Mouse (Mus musculus) stomach, postnatal 0 days (tissue): ENCODE measurements at regions not wholly inside any gene's neighbourhood (a gene's known extent, or its start where the extent isn't known, plus 50 kb on each side); places are given as distances from the start of the nearest gene placed in this dataset.
A peak's percentile ranks its signal among the peaks of the same experiment; 100 is the strongest.

ENCODE experiments used
- ATAC-seq: fragments of 200-750 bp; cut with Nextera tagmentation; 2 replicates; pipeline ENCODE4 v1.8.0; 2017; ENCODE audit not compliant: low FRiP score, low TSS enrichment
- DNase-seq: peaks from one replicate; pipeline ENCODE4 v3.0.0-alpha.2; 2016; ENCODE audit warnings: low spot score
- H3K27ac ChIP-seq: fragments of 300-500 bp; sonication (generic); replicated peaks from 2 replicates; pipeline ENCODE4 v1.5.1; 2014; ENCODE audit warnings: mild to moderate bottlenecking, control low read depth
- H3K27me3 ChIP-seq: fragments of 300-500 bp; sonication (generic); 2 replicates; pipeline ENCODE4 v1.6.1; 2014; ENCODE audit warnings: low read length; ENCODE audit not compliant: control insufficient read depth, insufficient read depth
- H3K36me3 ChIP-seq: fragments of 300-500 bp; sonication (generic); 2 replicates; pipeline ENCODE4 v1.6.1; 2014; ENCODE audit warnings: low read length, mixed read lengths; ENCODE audit not compliant: control insufficient read depth, insufficient read depth
- H3K4me1 ChIP-seq: fragments of 300-500 bp; sonication (generic); replicated peaks from 2 replicates; pipeline ENCODE4 v1.6.1; 2014; ENCODE audit warnings: antibody characterized with exemption; ENCODE audit not compliant: control insufficient read depth, insufficient read depth
- H3K4me2 ChIP-seq: fragments of 300-500 bp; sonication (generic); replicated peaks from 2 replicates; pipeline ENCODE4 v1.6.1; 2014; ENCODE audit warnings: low read depth, mild to moderate bottlenecking, control low read depth, moderate library complexity
- H3K4me3 ChIP-seq: fragments of 300-500 bp; sonication (generic); 2 replicates; pipeline ENCODE4 v1.5.1; 2014; ENCODE audit warnings: low read depth, low read length, control low read depth
- H3K9ac ChIP-seq: fragments of 300-500 bp; sonication (generic); 2 replicates; pipeline ENCODE4 v1.6.1; 2014; ENCODE audit warnings: mild to moderate bottlenecking, low read length, control low read depth, mixed read lengths
- H3K9me3 ChIP-seq: fragments of 300-500 bp; sonication (generic); 2 replicates; pipeline ENCODE4 v1.6.1; 2016; ENCODE audit warnings: low read length; ENCODE audit not compliant: control insufficient read depth
- CTCF ChIP-seq: IDR thresholded peaks from 2 replicates; pipeline ENCODE4 v1.5.1; 2016; ENCODE audit warnings: antibody characterized with exemption, low read depth, mild to moderate bottlenecking, moderate library complexity
- EP300 ChIP-seq: optimal IDR thresholded peaks from 2 replicates; pipeline ENCODE3; 2016; ENCODE audit warnings: antibody characterized with exemption
- WGBS: fragments of 180-500 bp; shearing (Covaris S2); extraction: QIAGEN DNeasy Blood & Tissue Kit; methylation state at CpG from one replicate; pipeline ENCODE4 v1.1.7; 2014; 5-methylcytosine and 5-hydroxymethylcytosine counted together

DNA sequence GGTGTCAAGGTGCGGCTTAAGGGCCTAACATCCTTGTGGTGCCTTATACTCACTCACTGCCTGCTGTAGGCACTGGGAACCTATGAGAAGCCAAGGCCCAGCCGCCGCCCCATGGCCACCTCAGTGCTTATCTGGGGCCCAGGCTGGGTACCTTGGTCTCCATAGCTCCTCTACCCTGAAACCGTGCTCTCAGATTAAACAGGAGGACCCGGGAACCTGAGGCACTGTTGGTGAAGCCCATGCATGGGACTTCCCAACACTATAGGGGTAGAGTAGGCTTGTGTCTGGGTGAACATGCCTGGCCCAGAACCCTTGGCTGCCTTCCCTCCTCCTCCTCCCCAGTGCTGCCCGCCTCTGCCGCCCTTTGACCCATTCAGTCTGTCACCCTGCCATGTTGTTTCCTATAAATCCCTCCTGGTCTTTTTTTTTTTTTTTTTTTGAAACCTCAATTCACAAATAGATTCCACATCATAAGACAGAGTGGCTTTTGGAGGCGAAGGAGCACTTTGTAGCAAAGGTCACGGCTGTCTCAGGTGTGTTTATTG lies 109.4 kb upstream of the Tmem189 start:
- ATAC-seq (no peak), DNase-seq (no peak)
- H3K9me3 ChIP-seq, result no peaks in the 10 kb centered on the region
- no peaks in the 10 kb centered on the region for H3K4me1 ChIP-seq
- WGBS, result 74% methylated on average over 9 of the region's 9 CpGs
- no peak for TF ChIP-seq EP300
- TF ChIP-seq CTCF, result no peak
- no peak overlapping the region for H3K4me3 ChIP-seq
- H3K27ac ChIP-seq, result peak overlapping the region; percentile 61
- no peaks in the 10 kb centered on the region for H3K27me3 ChIP-seq
- H3K4me2 ChIP-seq, result no peak overlapping the region
- H3K9ac ChIP-seq, result no peak overlapping the region
- no peaks in the 10 kb centered on the region for H3K36me3 ChIP-seq

- peak overlapping the region; percentile 61 for H3K27ac ChIP-seq
- peak; percentile 9; the same call in 1 of the 2 replicates for ATAC-seq
- no peak for DNase-seq
These were observed 108.6 kb upstream of the Tmem189 start for GRCm38 (mm10) chr2:167798076-167798782.

DNA sequence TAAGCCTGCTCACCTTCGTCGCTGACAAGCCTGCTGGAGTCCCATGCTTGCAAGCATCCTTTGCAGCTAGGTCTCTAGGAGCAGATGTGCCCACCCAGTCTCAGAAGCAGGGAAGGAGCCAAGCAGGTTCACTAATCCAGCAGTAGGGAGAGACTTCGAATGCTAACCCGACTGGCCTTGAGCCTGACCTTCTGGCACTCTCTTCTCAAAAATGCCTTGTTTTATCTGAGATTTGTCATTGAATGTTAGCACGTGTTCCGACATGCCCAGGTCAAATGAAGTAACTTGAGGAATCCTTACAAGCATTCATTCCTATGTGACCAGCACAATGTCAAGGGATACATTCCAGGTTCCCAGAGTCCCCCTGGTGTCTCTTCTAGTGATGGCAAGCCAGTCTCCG lies 105.9 kb upstream of the Tmem189 start:
- TF ChIP-seq EP300 (no peak), CTCF (peak; percentile 39)

More at GRCm38 (mm10) chr2:167798076-167798782, 108.6 kb upstream of the Tmem189 start:
- Histone ChIP-seq H3K4me2 (no peak overlapping the region), H3K36me3 (no peaks in the 10 kb centered on the region), H3K4me3 (no peak overlapping the region), H3K27me3 (no peaks in the 10 kb centered on the region), H3K9ac (no peak overlapping the region), H3K9me3 (no peaks in the 10 kb centered on the region), H3K4me1 (no peaks in the 10 kb centered on the region)
- 63% methylated on average over 11 of the region's 11 CpGs for WGBS
- TF ChIP-seq CTCF (no peak), EP300 (no peak)

GRCm38 (mm10) chr2:167793916-167794315 lies 104.3 kb upstream of the Tmem189 start:
- Histone ChIP-seq H3K36me3 (no peaks in the 10 kb centered on the region), H3K9ac (no peak overlapping the region), H3K27me3 (no peaks in the 10 kb centered on the region), H3K4me3 (no peak overlapping the region), H3K4me2 (no peak overlapping the region), H3K9me3 (no peaks in the 10 kb centered on the region), H3K27ac (no peak overlapping the region), H3K4me1 (peaks cover 1% of the 10 kb centered on the region; the same call in 1 of the 2 replicates)
- no peak for DNase-seq
- no peak for TF ChIP-seq EP300
- no peak for ATAC-seq
- WGBS, result 92% methylated on average over 2 of the region's 2 CpGs

More for the DNA sequence above, 105.9 kb upstream of the Tmem189 start:
- H3K27ac ChIP-seq, result no peak overlapping the region
- H3K4me1 ChIP-seq, result no peaks in the 10 kb centered on the region
- H3K4me3 ChIP-seq, result no peak overlapping the region
- H3K36me3 ChIP-seq, result no peaks in the 10 kb centered on the region
- no peak for DNase-seq
- H3K4me2 ChIP-seq, result no peak overlapping the region
- H3K27me3 ChIP-seq, result no peaks in the 10 kb centered on the region
- no peak for ATAC-seq
- no peak overlapping the region for H3K9ac ChIP-seq
- H3K9me3 ChIP-seq, result no peaks in the 10 kb centered on the region
- WGBS, result 72% methylated on average over 7 of the region's 7 CpGs

GRCm38 (mm10) chr2:167792753-167793152 lies 103.1 kb upstream of the Tmem189 start:
- Histone ChIP-seq H3K9ac (no peak overlapping the region), H3K27ac (no peak overlapping the region), H3K27me3 (no peaks in the 10 kb centered on the region), H3K4me2 (no peak overlapping the region), H3K4me1 (peaks cover 3% of the 10 kb centered on the region; the same call in 1 of the 2 replicates), H3K9me3 (no peaks in the 10 kb centered on the region), H3K36me3 (no peaks in the 10 kb centered on the region), H3K4me3 (no peak overlapping the region)
- WGBS, result 33% methylated on average over 3 of the region's 3 CpGs
- DNase-seq (no peak), ATAC-seq (no peak)
- TF ChIP-seq EP300 (no peak), CTCF (no peak)

- Histone ChIP-seq H3K9ac (no peak overlapping the region), H3K27ac (no peak overlapping the region), H3K4me3 (no peak overlapping the region), H3K27me3 (no peaks in the 10 kb centered on the region), H3K4me1 (peaks cover 3% of the 10 kb centered on the region; the same call in 1 of the 2 replicates), H3K9me3 (no peaks in the 10 kb centered on the region), H3K4me2 (no peak overlapping the region), H3K36me3 (no peaks in the 10 kb centered on the region)
- ATAC-seq, result no peak
- TF ChIP-seq EP300, result no peak
- WGBS, result 44% methylated on average over 3 of the region's 3 CpGs
- DNase-seq, result no peak
These were observed 102.7 kb upstream of the Tmem189 start for GRCm38 (mm10) chr2:167792330-167792729.
